Mouse (Mus musculus) lung, postnatal 0 days (tissue): ENCODE measurements around the gene Qprt.

Experiments used
- CTCF ChIP-seq: IDR thresholded peaks from 2 replicates; pipeline ENCODE4 v1.5.1; 2016; ENCODE audit warnings: antibody characterized with exemption, mild to moderate bottlenecking
- EP300 ChIP-seq: IDR thresholded peaks from 2 replicates; pipeline ENCODE4 v1.6.1; 2016; ENCODE audit warnings: antibody characterized with exemption, mild to moderate bottlenecking, control low read depth

- TF ChIP-seq CTCF (no peak), EP300 (no peak)
Measured at GRCm38 (mm10) chr7:127114920-127115319, 7.1 kb downstream of the Qprt start.
